Mouse (Mus musculus): ENCODE measurements around the gene Gfer.
A peak's percentile ranks its signal among the peaks of the same experiment; 100 is the strongest.

Gfer gene

DNA sequence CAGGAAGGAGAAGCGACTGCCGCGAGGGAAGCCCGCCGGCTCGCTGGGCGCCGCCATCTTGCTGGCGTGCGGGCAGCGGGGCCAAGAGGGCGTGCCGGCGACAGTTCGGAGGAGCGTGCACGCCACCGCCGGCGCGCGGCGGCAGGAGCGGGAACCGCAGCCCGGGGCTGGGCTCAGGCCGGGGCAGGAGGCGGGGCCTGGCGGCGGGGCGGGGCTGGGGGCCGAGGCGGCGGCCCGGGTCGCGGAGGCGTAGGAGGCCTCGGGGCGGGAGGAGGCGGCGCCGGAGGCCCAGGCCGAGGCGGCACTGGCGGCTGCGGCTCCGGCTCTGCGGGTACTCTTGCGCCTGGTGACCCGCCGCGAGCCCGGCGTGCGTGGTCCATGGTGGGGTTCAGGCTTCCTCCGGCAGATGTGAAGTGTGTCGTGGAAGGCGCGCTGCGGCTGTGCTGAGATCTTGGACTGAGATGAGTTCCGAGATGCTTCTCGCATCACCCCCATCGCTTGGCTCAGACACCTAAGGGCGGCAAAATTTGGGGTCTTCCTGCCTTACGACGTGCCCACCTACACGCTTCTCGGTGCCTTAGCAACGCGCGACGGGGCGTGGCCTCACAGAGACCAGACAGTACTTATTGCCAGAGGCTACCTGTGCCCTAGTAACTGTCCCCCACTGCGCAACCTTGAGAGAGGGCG, at the start of gene Gfer, which contains the start of gene Noxo1:
Gene Gfer (minus strand): TSS at position 146 of the 687 bp plus-strand sequence.
Gene Noxo1 (plus strand): TSS at position 224 of the 687 bp plus-strand sequence.
- DNase-seq (ENCODE audit: low spot score) = peak; percentile 87

DNA sequence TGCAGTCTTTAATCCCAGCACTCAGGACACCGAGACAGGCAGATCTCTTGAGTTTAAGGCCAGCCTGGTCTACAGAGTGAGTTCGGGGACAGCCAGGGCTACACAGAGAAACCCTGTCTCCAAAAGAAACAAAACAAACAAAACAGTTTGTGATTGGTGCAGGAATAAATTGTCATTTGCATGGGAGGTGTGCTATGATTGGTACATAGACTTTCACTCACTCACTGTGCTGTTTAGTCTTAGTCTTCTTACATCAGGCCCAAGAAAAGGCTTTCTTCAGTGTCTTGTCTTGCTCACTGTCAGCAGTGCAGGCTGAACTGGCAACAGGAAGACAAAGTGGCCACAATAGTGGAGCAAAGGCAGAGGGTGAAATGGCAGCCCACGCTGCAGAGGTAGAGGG, 48.4 kb upstream of the Gfer start:
- peak; percentile 41 for DNase-seq (ENCODE audit: low spot score)

DNA sequence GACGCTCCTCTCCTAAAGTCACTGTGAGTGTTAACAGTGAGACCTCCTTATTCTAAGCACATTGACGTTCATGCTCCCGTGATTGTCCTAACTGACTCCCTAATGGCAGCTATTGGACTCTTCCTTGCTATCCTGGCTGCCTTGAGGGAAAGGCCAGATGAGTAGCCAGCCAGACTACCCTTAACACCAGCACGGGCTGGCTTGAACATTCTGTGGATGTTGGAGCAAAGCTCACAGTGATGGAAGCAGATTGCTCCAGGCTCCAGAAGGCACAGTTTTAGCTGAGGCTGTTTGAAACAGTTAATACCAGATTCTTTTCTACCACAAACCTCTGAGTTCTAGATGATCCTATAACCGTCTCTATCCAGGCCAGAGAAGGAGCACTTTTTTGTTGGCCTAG, 47.9 kb upstream of the Gfer start:
- DNase-seq (ENCODE audit: low spot score) = peak; percentile 62

GRCm38 (mm10) chr17:24742307-24742706, 46.4 kb upstream of the Gfer start:
- peak; percentile 84 for DNase-seq (ENCODE audit: low spot score)

GRCm38 (mm10) chr17:24739926-24740325, 44.0 kb upstream of the Gfer start:
- DNase-seq (ENCODE audit: low spot score) = no peak

GRCm38 (mm10) chr17:24738238-24738637, 42.3 kb upstream of the Gfer start:
- no peak for DNase-seq (ENCODE audit: low spot score)

- peak; percentile 36 for DNase-seq (ENCODE audit: low spot score)
These were observed 41.3 kb upstream of the Gfer start for GRCm38 (mm10) chr17:24737135-24737810.

GRCm38 (mm10) chr17:24736330-24737051, 40.5 kb upstream of the Gfer start, which contains the start of gene Msrb1:
Gene Msrb1 (plus strand): TSS chr17:24736642.
- DNase-seq (ENCODE audit: low spot score) = peak; percentile 100

DNA sequence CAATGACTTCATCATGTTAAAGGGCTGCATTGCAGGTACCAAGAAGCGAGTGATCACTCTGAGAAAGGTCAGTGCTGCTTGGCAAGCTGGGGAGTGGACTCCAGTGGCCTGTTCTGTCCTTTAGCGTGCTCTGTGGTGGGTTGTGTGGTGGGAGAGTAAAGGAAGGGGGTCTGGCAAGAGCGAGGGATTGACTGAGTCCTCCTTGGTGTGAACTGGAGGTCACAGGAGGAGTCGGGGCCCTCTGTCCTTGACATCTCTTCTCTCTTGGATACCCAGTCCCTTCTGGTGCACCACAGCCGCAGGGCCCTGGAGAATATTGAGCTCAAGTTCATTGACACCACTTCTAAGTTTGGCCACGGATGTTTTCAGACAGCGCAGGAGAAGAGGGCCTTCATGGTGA, 39.5 kb upstream of the Gfer start:
- no peak for DNase-seq (ENCODE audit: low spot score)

DNA sequence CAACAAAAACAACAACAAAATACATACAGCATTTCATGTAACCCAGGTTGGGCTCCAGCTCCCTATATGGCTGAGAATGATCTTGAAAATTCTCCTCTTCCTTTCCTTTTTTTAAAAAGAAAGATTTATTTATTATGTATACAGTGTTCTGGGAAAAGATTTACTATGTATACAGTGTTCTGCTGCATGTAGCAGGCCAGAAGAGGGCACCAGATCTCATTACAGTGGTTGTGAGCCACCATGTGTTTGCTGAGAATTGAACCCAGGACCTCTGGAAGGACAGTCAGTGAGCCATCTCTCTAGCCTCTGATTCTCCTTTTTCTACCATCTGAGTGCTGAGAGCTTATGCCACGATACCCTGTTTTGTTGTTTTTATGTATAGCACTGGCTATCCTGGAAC, 38.6 kb upstream of the Gfer start:
- DNase-seq (ENCODE audit: low spot score) = no peak

- DNase-seq (ENCODE audit: low spot score) = no peak
These were observed 37.6 kb upstream of the Gfer start for GRCm38 (mm10) chr17:24733434-24734050.

DNA sequence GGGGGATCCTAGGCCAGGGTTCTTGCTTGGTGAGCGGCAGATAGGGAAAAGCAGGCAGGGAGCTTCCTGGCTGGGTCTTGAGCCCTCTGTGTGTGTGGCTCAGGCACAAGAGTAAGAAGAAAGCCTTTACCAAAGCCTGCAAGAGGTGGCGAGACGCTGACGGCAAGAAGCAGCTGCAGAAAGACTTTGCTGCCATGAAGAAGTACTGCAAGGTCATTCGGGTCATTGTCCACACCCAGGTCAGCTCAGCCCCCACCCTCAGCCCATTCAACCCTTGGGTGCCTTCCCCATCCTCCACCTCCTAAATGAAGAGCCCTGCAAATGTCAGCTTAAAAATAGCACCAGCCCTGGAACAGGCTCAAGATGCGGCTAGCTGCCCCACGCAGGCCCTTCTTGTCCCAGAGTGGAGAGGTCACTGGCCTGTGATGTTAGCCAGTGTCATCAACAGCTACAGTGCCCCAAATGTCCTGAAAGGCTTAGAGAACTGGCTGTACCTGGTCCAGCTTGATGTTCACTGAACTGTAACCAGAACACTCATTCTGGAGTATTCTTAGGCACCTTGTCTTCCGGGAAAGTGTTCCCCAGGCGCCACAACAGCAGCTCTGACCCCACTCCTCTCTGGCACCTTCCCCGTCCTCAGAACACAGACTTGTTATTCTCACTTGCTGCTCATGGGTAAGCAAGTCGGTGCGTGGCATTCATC, 36.4 kb upstream of the Gfer start:
- DNase-seq (ENCODE audit: low spot score) = no peak

GRCm38 (mm10) chr17:24730787-24731186, 34.8 kb upstream of the Gfer start:
- no peak for DNase-seq (ENCODE audit: low spot score)

GRCm38 (mm10) chr17:24729067-24729466, 33.1 kb upstream of the Gfer start:
- DNase-seq (ENCODE audit: low spot score) = no peak

GRCm38 (mm10) chr17:24728184-24728583, 32.2 kb upstream of the Gfer start:
- DNase-seq (ENCODE audit: low spot score) = no peak

DNA sequence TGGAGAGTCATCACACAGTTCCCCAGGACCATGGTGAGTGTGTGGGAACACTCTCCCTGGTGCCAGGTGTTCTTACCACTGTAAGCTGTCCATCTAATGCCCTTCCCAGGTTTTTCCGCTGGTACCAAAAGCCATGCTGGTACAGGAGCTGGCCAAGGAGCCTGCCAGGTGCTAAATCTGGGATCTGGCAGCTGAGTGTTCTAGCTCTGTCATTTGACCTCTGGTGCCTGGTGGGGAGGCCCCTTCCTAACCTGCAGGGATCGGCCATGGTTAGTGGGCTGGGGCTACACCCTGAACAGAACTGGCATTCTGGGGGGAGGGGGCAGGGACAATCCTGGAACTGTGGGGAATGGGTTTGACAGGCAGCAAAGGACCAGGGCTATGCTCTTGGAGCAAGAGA, 31.7 kb upstream of the Gfer start, which contains the start of gene Rpl3l:
Gene Rpl3l (plus strand): TSS at position 203 of the 400 bp plus-strand sequence.
- no peak for DNase-seq (ENCODE audit: low spot score)

- DNase-seq (ENCODE audit: low spot score) = no peak
These were observed 29.9 kb upstream of the Gfer start for GRCm38 (mm10) chr17:24725637-24726390.

- DNase-seq (ENCODE audit: low spot score) = peak; percentile 99
These were observed 28.2 kb upstream of the Gfer start, which contains the start of gene Ndufb10 for GRCm38 (mm10) chr17:24724184-24724583. Gene Ndufb10 (minus strand): TSS chr17:24724478.

DNA sequence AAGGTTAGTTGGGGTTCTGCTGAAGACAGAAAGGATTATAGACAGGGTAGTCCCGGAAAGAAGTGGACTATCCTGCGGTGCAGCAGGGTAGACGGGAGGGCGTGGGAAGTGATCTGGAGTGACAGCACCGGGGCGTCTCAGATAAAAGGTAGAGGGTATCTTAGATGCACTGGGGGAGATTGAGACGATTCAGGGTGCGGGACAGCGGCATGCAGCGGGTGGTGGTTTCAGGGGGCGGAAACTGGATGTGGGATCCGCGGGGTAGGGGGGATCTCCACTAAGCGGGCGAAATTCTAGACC, 27.9 kb upstream of the Gfer start:
- DNase-seq (ENCODE audit: low spot score) = peak; percentile 43

- DNase-seq (ENCODE audit: low spot score) = no peak
These were observed 27.3 kb upstream of the Gfer start for GRCm38 (mm10) chr17:24723122-24723880.

All from adipocyte (in vitro differentiated cells).